Mouse (Mus musculus) liver, adult (tissue): ENCODE data around the gene E330021D16Rik.

Experiments
- GATA4 ChIP-seq: IDR thresholded peaks from 2 replicates; pipeline ENCODE4 v1.6.1; 2014; ENCODE audit warnings: mild to moderate bottlenecking, low read length; ENCODE audit not compliant: insufficient replicate concordance

Gene E330021D16Rik

GRCm38 (mm10) chr6:136427240-136427639 is 11.9 kb upstream of the E330021D16Rik start:
- peak; percentile 20; the same call in 1 of the 2 replicates for TF ChIP-seq GATA4

- TF ChIP-seq GATA4 = no peak
These were observed 10.6 kb upstream of the E330021D16Rik start for GRCm38 (mm10) chr6:136425956-136426355.

GRCm38 (mm10) chr6:136424166-136424565 is 8.8 kb upstream of the E330021D16Rik start:
- TF ChIP-seq GATA4 = no peak

DNA sequence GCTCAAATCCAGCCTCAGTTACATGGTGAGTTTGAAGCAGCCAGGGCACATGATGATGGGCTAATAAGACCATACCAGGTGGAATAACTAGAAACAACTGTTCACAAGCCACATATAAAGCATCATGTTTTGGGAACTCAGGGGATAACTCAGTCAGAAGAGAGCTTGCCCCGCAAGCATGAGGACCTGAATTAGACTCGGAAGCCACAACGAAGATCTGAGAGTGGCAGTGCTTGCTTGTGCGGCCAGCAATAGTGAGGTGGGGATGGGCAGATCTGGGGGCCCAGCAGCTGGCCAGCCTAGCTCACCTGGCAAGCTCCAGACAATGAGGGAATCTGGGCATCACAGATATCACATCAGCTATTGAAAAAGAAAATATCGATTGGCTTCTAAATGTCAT is 7.8 kb upstream of the E330021D16Rik start:
- TF ChIP-seq GATA4 = no peak

- no peak for TF ChIP-seq GATA4
These were observed 6.9 kb upstream of the E330021D16Rik start for GRCm38 (mm10) chr6:136422084-136422853.

DNA sequence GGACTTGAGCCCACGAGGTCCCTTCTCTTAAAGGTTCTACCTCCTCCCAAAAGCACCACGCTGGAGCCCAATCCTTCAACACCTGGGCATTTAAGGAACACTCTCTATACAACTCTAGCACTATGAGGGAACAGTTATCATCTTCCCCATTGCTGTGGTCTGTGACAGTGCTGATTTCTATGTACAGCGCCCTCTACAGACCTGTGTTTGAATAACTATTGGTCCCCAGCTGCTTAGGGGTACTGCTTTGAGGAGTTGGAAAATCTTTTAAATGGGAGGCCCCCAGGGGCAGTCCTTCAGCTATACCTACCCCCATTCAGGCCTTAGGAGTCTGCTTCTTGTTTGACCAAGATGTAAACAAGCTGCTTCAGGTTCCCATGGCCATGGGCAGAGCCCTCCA is 5.7 kb upstream of the E330021D16Rik start:
- no peak for TF ChIP-seq GATA4

DNA sequence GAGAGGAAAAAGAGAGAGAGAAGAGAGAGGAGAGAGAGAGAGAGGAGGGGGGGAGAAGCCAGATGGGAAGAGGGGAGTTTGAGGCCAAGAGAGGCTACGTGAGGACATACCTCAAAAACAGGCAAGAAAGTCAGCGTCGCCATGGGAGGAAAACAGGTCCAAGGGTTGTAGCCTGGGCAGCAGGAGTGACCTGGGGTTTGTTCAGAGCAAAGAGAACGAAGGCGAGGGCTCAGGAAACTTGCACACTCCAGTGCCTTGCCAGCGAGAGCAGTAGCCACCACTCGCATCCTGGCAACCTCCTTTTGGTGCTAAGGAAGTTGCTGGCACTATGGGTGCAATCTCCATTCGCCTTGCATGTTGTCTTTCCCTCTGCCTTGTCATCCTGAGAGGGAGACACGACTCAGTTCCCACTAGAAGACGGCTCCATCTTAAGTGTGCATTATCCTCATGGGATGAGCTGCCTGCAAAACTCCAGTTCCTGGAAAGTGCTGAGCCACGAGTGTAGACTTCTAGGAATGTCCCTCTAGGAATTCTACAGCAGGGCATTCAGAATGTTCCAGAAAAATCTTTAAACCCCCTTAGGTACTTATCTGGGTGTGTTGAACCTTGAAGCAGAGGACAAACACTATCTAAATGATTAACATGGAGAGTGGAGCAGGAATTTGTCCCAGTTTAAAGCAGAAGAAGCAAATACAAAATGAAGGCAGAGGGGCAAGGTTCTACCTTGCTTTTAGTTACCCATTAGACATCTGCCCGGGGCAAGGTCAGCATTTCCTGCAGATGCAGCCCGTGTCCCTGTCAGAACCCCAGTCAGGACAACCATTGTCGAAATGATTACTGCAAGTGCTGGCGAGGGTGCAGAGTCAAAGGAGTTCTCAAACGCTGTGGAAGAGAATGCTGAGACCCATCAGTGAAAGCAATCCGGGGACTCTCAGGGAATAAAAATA is 3.8 kb upstream of the E330021D16Rik start:
- TF ChIP-seq GATA4 = no peak

- no peak for TF ChIP-seq GATA4
These were observed 3.0 kb upstream of the E330021D16Rik start for GRCm38 (mm10) chr6:136418333-136418848.

DNA sequence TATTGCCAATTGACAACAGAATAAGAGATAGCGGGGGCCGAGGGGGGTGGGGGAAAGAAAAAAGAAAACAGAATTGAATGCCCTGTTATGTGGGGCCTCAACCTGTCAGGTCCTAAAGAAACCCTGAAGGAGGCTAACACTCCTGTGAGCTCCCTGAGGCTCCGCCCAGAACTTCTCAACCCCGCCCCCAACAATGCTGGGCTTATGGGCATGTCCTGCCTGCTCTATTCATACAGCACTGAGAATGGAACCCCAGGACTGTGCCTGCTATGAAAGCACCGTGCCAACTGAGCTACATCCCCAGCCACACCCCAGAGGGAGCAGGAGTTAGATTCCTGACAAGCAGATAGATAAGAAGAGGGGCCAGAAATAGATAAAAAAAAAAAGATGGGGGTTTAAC is 2.5 kb upstream of the E330021D16Rik start:
- TF ChIP-seq GATA4 = no peak

- TF ChIP-seq GATA4 = no peak
These were observed 1.5 kb downstream of the E330021D16Rik start for GRCm38 (mm10) chr6:136413856-136414362.

GRCm38 (mm10) chr6:136407608-136408192 is 7.7 kb downstream of the E330021D16Rik start:
- no peak for TF ChIP-seq GATA4

GRCm38 (mm10) chr6:136396860-136397259 is 18.5 kb downstream of the E330021D16Rik start:
- no peak for TF ChIP-seq GATA4

- no peak for TF ChIP-seq GATA4
These were observed 25.1 kb downstream of the E330021D16Rik start for GRCm38 (mm10) chr6:136390262-136390661.

DNA sequence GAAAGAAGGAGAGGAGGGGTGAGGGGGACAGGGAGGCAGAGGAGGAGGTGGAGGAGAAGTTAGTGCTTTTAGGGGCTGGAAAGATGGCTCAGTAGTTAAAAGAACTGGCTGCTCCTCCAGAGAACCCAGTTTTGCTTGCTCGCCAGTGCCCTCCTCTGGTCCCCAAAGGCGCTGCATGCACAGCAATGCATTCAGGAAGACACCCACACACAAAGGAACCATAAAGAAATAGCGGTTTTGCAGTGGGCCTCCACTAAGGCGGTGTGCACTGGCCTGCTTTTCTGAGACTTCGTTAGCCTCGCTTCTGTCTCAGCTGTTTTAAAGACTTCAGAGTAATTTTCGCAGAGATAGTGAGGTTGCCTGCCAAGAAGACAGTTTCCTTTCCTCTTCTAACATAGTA is 30.1 kb downstream of the E330021D16Rik start:
- no peak for TF ChIP-seq GATA4

GRCm38 (mm10) chr6:136383218-136383617 is 32.2 kb downstream of the E330021D16Rik start:
- TF ChIP-seq GATA4 = no peak
